Mouse (Mus musculus) frontal cortex, adult (tissue): ENCODE measurements at regions not wholly inside any gene's neighbourhood (a gene's known extent, or its start where the extent isn't known, plus 50 kb on each side); places are given as distances from the start of the nearest gene placed in this dataset.

ENCODE experiments used
- ATAC-seq: cut with Nextera tagmentation; 2 replicates; pipeline ENCODE4 v1.9.2; 2017; ENCODE audit warnings: mild to moderate bottlenecking, moderate library complexity, mixed read lengths; ENCODE audit not compliant: low TSS enrichment

GRCm38 (mm10) chr13:92911660-92912284 is 67.2 kb downstream of the Mtx3 start:
- ATAC-seq, result peak; percentile 70

DNA sequence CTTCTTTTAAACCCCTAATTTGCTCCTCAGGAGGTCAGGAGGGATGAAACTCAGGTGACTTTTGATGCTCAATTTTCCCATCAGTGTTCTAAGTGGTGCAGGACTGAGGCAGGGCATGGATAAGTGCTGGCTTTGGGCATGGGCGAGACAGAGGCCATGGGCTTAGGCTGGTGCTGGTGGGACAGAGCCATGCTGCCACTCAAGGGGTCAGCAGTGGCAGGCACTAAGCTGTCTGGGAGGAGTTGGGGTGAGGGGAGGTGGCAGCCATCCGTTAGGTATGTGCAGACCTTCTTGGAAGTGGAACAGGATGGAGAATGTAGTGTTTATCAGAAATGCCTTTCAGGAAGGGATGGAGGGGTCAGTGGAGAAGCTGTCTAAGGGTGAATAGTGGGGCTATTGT is 68.1 kb downstream of the Mtx3 start:
- ATAC-seq, result no peak

DNA sequence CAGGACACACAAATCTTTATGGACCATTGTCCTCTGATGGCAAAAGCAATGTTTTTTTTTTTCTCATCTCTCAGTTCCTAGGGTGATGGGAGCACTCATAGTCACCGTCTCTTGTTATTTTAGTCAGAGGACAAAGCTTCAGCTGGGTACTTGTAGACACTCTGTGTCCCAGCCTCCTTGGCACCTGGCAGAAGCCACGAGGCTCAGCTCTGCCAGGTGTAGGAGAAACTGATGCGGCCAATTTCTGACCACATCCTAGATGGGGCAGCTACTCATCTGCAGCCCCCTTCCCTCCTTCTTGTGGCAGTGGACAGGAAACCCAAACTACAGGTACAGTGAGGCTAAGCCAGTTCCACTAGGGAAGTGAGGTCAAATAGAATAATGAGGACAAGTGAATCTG is 70.1 kb downstream of the Mtx3 start:
- no peak for ATAC-seq

DNA sequence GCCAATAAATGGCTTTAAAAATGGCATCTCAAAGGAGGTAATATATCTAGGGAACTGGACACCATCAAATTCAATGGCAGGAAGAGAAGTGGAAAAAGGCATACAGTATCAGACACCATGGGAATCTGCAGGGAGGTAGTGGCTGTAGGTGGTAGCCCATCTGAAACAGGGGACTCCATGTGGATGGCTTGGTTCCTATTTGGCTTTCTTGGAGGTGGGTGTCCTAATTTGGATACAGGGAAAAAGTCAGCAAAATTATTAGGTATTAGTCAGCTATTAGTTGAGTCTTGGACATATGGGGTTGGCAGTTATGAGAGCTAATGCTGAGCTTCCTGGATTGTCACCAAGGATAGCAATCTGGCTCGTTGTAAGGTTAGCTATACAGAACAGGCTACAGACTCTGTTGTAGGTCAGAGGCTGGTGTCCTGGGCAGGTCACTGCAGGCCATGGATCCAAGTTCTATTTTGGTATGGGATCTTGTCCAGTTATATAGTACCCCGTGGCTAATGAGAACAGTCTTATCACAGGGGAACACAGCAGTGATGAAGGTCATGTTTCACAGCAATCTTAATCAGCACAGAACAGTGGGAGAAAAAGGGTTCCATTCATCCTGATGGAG is 70.8 kb downstream of the Mtx3 start:
- no peak for ATAC-seq

DNA sequence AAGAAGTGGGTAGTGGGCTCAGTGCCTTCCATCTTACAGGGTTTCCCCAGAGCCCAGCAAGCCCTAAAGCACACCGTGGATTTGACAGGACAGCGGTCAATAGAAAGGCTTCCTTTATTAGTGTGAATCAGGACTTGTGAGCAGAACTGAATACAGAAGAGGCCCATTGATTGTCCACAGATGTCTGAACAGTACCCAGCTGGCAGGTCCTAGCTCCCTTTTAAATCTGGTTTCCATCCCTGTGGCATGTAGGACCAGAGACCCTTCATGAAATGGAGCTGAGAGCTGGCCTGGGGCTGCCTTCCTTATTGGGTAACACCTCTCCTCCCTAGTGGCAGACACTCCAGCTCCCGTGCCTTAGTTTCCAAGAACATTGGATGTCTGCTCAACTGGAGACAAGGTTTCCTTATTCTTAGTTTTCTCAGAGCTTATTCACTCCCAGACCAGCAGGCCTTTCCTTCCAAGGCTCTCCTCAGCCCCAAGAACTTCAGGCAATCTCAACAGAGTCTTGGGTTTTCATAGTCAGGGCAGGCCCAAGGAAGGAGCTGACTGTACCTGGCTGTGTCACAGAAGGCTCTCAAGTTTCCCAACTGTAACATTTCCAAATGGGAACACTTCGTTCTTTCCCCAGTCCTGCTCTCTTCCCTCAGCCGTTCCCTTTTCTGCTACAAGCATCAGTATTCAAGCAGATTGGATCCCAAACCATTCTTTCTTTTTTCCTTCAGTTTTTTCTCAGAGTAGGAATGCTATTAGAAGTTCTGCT is 71.6 kb downstream of the Mtx3 start:
- peak; percentile 53 for ATAC-seq

DNA sequence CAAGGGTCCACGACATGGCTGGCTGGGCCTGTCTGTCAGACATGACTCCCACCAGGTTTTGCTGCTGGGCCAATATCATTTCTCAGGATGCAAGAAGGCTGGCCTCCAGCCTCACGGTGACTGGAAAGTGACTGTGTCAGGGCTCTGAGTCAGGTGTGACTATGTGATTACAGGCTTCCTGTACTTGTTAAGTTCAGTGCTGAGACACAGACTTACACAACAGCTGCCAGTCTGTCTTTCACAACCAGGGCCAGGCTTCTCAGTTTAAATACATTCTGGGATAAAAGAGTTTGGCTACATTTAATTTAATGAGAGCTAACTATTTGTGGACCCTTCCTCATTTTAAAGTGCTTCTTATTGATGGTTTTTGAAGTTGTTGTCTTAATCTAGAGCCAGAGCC is 75.3 kb downstream of the Mtx3 start:
- no peak for ATAC-seq

DNA sequence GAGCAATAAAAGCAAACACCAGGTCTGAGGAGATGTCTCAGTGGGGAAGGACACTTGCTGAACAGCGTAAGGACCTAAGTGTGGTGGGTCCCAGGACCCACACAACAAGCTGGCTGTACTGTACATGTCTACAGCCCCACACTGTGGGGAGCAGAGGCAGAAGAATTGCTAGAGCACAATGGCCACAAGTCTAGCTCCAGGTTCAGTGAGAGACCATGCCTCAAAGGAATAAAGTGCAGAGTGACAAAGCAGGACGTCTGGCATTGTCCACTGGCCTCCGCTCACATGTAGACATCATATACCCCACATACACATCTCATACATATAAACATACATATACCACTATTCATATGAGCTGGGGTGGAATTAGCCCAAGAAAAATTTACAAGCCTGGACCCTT is 77.4 kb downstream of the Mtx3 start:
- ATAC-seq, result no peak

DNA sequence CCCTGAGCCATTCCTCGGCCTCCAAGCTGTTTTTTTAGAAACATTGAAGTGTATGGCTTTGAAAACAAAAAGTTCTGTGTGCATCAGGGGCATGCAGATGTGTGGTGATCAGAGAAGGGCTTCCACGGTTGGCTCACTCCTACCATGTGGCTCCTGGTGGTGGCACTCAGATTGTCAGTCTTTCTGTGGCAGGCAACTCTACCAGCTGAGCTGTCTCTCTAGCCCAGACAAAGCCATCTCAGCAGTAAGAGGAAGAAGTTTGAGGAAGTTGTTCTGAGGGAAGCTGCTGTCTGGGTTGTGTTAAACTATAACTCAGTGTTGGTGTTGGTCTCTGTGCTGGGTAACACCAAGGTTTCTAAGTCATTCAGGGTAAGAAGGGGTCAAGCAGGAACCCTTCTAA is 78.9 kb downstream of the Mtx3 start:
- ATAC-seq, result 0 out of 2 replicates have a peak, but pooled peaks have one; percentile 31

DNA sequence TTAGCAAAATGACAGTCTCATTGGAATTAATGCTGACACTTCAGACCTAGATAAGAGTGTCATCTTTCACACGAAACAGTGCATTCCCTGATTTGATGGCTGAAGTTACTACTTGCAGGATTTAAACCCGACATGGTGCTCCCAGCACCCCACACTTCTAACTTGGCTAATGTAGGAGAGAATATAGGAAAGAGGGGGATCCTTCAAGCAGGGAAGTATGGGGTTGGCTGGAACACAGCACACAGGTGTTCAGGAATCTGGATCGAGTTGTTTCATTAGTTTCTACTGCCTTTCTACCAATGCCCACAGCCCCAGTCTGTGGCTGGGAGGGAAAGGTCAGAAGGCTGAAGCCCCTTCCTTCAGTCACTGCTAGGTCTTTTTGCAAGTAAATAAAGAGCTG is 79.5 kb downstream of the Mtx3 start:
- no peak for ATAC-seq

DNA sequence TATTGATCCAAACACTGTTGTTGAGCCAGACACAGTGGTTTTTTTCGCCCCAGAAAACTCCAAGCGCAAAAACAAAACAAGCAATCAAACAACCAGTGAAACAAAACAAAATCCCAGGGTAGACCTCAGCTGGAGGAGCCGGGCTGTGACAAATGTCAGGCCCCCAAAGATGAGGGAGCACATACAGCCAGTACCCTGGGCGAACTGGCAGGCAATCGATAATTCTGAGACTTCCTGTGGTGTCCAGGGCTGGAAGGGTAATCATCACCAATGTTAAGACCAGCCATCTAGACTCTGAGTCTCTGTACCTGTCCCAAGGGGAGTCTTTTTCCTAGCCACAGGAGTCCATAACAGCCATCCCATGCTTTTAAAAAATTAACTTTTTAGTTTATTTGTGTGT is 80.6 kb downstream of the Mtx3 start:
- ATAC-seq, result no peak

- no peak for ATAC-seq
Measured at GRCm38 (mm10) chr13:92928551-92928950, 84.0 kb downstream of the Mtx3 start.

DNA sequence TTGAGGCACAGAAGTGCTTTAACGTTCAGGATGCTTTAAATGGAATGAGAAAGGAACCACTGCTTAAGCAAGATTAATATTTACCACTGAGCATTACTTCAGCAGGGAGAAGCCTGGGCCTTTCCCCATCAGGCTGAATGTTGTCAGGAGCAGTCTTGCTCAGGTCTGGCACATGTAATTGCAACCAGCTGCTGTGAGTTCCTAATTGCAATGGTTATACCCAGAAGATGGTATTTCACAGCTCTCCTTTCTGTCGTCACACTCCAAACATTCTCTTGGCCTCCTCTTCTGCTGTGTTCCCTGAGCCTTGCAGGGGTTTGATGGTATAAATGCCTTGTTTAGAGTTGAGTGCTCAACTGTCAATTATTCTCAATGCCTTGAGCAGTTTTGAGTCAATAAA is 87.1 kb downstream of the Mtx3 start:
- no peak; the same call in 1 of the 2 replicates for ATAC-seq

GRCm38 (mm10) chr13:92939032-92939431 is 94.5 kb downstream of the Mtx3 start:
- no peak for ATAC-seq

DNA sequence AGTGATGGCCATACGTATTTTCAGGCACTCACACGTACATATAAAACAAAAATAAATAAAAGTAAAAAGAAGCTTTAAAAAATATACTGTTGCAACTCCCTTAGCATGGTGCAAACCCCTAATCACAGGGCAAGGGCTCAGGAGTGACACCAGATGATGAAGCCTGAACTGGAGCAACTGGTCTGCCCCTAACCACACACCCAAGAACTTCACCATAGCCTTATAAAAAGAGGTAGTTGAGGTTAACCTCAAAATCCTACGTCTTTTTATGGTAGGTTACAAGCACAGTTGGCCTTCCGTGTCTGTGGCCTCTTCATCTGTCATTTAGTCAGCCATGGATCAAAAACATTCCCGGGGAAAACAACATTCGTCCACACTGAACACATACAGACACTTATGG is 96.0 kb downstream of the Mtx3 start:
- no peak for ATAC-seq

GRCm38 (mm10) chr13:92948560-92948959 is 104.0 kb downstream of the Mtx3 start:
- no peak for ATAC-seq

- peak; percentile 95 for ATAC-seq
Measured at GRCm38 (mm10) chr13:92960031-92960430, 115.5 kb downstream of the Mtx3 start.

GRCm38 (mm10) chr13:92962625-92963024 is 118.1 kb downstream of the Mtx3 start:
- no peak for ATAC-seq

DNA sequence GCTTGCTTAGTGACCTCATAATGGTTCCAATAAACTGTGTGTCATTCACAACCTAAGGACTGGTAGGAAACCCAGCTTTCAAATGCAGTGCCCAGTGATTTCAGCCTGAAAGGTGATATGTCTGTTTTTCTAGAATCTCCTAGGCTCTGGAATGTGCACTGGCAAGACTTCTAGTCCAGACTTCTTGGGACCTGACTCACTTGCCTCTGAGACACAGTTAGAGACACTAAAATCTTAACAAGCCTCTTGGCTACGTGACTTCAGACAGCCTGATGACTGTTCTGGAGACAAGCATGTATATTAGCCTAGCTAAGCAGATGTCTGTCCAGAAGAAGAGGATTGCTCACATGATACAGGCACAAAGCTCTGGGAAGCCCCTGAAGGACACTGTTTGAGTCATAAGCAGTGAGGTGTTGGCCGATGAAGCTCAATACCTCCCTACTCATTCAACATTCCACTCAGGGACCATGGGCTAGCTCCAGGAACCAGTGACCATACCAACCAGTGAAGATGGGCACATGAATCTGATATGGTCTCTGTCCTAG is 118.9 kb downstream of the Mtx3 start:
- ATAC-seq, result no peak

DNA sequence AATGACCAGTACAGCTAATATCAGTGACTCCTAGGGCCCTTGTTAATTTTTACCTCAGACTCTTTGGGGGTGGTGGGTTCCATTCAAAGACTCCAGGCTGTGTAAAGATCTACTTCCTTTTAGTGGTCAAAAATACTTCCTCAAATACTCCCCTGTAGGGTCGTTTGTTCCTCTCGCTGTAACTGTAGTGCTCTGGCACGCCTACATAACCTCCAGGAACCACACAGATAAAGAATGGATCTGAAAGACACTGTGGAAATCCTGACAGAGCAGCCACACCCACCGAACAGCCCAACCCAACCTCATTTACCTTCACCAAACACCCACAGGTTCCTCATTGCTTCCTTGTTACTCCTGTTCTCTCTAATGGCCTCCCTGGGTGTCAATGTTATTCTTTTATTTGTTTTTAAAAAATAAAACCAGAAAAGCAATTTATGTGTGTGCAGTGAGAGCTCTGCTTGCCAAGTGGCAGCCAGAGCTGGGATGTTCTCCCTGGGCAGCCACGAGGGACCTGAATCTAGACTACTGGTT is 119.7 kb downstream of the Mtx3 start:
- ATAC-seq, result no peak

GRCm38 (mm10) chr13:92967025-92967610 is 122.6 kb downstream of the Mtx3 start:
- no peak for ATAC-seq

DNA sequence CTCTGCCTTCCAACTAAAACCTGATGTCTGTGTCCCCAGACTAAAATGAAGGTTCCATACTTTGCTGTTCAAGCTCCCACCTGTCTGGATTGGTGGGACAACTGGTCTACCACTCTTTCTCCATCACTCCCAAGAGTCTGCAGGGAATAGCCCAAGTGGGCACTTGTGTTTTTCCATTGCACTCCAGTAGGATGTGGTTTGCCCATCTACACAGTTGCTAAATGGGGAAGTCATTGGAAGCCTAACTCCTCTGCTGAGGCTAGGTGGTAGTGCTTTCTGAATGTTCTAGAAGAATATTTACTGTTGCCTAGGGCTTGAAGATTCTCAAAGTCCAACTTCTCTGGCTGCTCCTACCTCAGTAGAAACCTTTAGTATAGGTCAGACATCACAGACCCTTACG is 125.0 kb downstream of the Mtx3 start:
- ATAC-seq, result no peak

DNA sequence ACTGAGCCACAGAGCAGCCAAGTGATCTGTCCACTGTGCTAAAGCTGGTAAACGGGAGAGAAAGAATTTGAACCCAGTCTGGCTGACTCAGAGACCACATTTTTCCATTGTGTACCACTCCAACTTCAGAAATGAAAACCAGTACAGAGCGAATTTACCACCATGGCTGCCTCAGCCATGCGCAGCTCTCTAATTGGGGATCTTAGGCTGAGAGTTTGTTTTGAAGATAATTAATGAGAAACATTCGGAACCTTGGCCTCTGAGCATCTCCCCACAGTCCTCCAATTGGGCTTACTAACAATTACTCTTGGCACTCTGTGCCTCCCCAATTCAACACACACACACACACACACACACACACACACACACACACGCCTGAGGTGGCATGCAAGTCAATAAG is 128.3 kb downstream of the Mtx3 start:
- no peak for ATAC-seq
